Mouse (Mus musculus): ENCODE measurements around the gene Jak1. TPM values are rescaled to one million over a fixed set of nuclear protein-coding genes. Genes with fewer than 3 reads are reported as not detected.
A peak's percentile ranks its signal among the peaks of the same experiment; 100 is the strongest.

Gene Jak1
- polyA plus RNA-seq, 1 experiment, result 127 TPM

DNA sequence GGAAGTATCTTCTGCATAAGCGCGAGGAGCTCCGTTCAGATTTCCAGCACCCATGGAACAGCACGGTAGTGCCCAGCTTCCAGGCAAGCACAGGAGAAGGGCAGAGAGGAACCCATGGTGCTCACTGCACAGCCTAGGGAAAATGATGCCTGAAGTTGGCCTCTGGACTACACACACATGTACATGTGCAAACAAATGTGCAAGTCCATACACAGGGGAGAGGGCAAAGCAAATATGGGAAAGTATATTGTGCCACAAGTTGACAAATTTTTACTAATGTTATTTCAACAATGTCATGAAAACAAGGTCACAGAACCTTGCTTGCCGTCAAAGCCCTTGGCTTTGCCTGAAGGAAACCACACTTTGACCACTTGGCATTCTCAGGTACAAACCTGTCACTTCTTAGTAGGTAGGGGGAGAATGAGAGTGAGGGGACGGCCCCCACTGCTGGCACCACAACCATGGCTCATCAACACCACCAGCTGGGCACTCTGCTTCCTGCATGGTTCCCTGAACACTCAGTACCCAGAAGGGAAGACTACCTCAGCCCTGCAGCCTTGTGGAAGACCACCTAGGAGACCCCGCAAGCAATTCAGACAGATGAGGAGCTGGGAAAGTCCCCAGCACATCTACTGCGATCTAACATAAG is 65.5 kb downstream of the Jak1 start:
- Histone ChIP-seq H3K4me1 (ENCODE audit: control insufficient read depth, insufficient read depth, low read length) (peaks cover 32% of the 10 kb centered on the region), H3K4me3 (ENCODE audit: insufficient read depth, low read length) (no peak overlapping the region), H3K27ac (ENCODE audit: insufficient read depth, low read depth, low read length) (no peak overlapping the region)
- TF ChIP-seq POLR2A (IDR thresholded peaks at IDR 0.05; ENCODE audit: borderline replicate concordance, low read depth, low read length) (no peak), CTCF (IDR thresholded peaks at IDR 0.05; ENCODE audit: low read depth, low read length) (no peak)

- TF ChIP-seq CTCF (IDR thresholded peaks at IDR 0.05; ENCODE audit: low read depth, low read length), result no peak
- no peak for TF ChIP-seq POLR2A (IDR thresholded peaks at IDR 0.05; ENCODE audit: borderline replicate concordance, low read depth, low read length)
- peaks cover 32% of the 10 kb centered on the region for H3K4me1 ChIP-seq (ENCODE audit: control insufficient read depth, insufficient read depth, low read length)
- no peak overlapping the region for H3K27ac ChIP-seq (ENCODE audit: insufficient read depth, low read depth, low read length)
- H3K4me3 ChIP-seq (ENCODE audit: insufficient read depth, low read length), result no peak overlapping the region
Observed at GRCm38 (mm10) chr4:101198333-101198732, 66.7 kb downstream of the Jak1 start.

- Histone ChIP-seq H3K4me3 (ENCODE audit: insufficient read depth, low read length) (no peak overlapping the region), H3K4me1 (ENCODE audit: control insufficient read depth, insufficient read depth, low read length) (peaks cover 28% of the 10 kb centered on the region), H3K27ac (ENCODE audit: insufficient read depth, low read depth, low read length) (no peak overlapping the region)
- TF ChIP-seq CTCF (IDR thresholded peaks at IDR 0.05; ENCODE audit: low read depth, low read length) (no peak), POLR2A (IDR thresholded peaks at IDR 0.05; ENCODE audit: borderline replicate concordance, low read depth, low read length) (no peak)
Observed at GRCm38 (mm10) chr4:101197421-101198170, 67.5 kb downstream of the Jak1 start.

GRCm38 (mm10) chr4:101196407-101196806 is 68.7 kb downstream of the Jak1 start:
- no peak overlapping the region for H3K4me3 ChIP-seq (ENCODE audit: insufficient read depth, low read length)
- no peak for TF ChIP-seq CTCF (IDR thresholded peaks at IDR 0.05; ENCODE audit: low read depth, low read length)
- TF ChIP-seq POLR2A (IDR thresholded peaks at IDR 0.05; ENCODE audit: borderline replicate concordance, low read depth, low read length), result no peak
- peaks cover 30% of the 10 kb centered on the region for H3K4me1 ChIP-seq (ENCODE audit: control insufficient read depth, insufficient read depth, low read length)
- no peak overlapping the region for H3K27ac ChIP-seq (ENCODE audit: insufficient read depth, low read depth, low read length)

DNA sequence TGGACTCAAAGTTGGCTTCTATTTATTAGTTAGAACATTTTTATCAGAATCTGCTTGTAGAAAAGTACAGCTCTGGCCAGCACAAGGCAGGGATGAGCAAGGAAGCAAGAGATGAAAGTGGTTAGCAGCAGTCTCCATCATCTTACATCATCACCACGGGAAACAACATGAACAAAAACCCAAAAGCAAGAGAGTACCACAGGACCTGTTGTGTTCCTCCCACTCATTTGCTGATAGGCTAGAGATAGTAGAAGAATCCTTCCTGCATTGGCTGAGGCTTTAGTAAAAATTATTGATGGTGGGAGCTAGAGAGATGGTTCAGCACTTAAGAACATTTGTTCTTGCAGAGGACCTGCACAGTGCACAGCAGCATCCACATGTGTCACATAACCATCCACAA is 70.9 kb downstream of the Jak1 start:
- TF ChIP-seq CTCF (IDR thresholded peaks at IDR 0.05; ENCODE audit: low read depth, low read length) (no peak), POLR2A (IDR thresholded peaks at IDR 0.05; ENCODE audit: borderline replicate concordance, low read depth, low read length) (no peak)
- Histone ChIP-seq H3K4me3 (ENCODE audit: insufficient read depth, low read length) (no peak overlapping the region), H3K4me1 (ENCODE audit: control insufficient read depth, insufficient read depth, low read length) (peaks cover 27% of the 10 kb centered on the region), H3K27ac (ENCODE audit: insufficient read depth, low read depth, low read length) (no peak overlapping the region)

- peaks cover 14% of the 10 kb centered on the region for H3K4me1 ChIP-seq (ENCODE audit: control insufficient read depth, insufficient read depth, low read length)
- TF ChIP-seq POLR2A (IDR thresholded peaks at IDR 0.05; ENCODE audit: borderline replicate concordance, low read depth, low read length) (no peak), CTCF (IDR thresholded peaks at IDR 0.05; ENCODE audit: low read depth, low read length) (no peak)
- H3K4me3 ChIP-seq (ENCODE audit: insufficient read depth, low read length), result no peak overlapping the region
- no peak overlapping the region for H3K27ac ChIP-seq (ENCODE audit: insufficient read depth, low read depth, low read length)
Observed at GRCm38 (mm10) chr4:101192241-101192976, 72.7 kb downstream of the Jak1 start.

DNA sequence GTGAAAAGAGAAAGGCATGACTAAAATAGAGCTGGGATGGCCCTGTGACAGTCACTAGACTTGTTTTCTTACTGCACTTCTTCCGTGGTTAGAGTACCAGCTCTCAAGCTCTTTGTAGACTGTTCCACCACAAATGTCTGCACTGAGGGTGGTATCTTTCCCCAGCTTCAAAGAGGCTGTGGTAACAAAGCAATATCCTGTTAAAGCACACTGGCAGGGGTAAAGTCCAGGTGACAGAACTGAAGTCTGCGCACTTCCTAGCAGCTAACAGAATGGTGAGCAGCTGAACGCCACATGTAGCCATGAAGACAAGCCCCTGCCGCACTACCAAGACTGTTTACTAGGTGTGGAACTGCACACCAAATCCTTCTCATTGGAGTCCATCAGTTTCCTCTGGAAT is 77.7 kb downstream of the Jak1 start:
- H3K4me3 ChIP-seq (ENCODE audit: insufficient read depth, low read length), result no peak overlapping the region
- TF ChIP-seq CTCF (IDR thresholded peaks at IDR 0.05; ENCODE audit: low read depth, low read length), result no peak
- TF ChIP-seq POLR2A (IDR thresholded peaks at IDR 0.05; ENCODE audit: borderline replicate concordance, low read depth, low read length), result no peak
- H3K27ac ChIP-seq (ENCODE audit: insufficient read depth, low read depth, low read length), result no peak overlapping the region
- peaks cover 36% of the 10 kb centered on the region for H3K4me1 ChIP-seq (ENCODE audit: control insufficient read depth, insufficient read depth, low read length)

- H3K4me1 ChIP-seq (ENCODE audit: control insufficient read depth, insufficient read depth, low read length), result peaks cover 38% of the 10 kb centered on the region
- H3K4me3 ChIP-seq (ENCODE audit: insufficient read depth, low read length), result no peak overlapping the region
- TF ChIP-seq POLR2A (IDR thresholded peaks at IDR 0.05; ENCODE audit: borderline replicate concordance, low read depth, low read length) (no peak), CTCF (IDR thresholded peaks at IDR 0.05; ENCODE audit: low read depth, low read length) (no peak)
- H3K27ac ChIP-seq (ENCODE audit: insufficient read depth, low read depth, low read length), result no peak overlapping the region
Observed at GRCm38 (mm10) chr4:101186591-101186990, 78.5 kb downstream of the Jak1 start.

DNA sequence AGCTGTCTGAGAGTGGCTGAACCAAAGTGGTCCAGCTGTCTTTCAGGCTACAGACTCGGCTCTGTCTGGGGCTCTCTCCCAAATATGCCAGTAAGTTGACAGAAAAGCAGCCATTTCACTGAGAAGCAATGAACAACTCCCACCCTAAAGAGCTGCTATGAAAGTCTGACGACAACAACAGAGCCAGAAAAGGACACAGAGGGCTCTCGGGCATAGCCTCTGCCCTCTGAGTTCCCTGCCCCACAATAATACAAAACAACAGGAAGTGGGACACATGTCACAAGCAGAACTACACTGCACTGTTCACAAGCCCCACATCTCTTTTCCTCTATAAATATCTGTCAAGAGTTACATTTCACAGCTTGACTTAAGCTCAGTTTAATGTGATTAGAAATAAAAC is 79.9 kb downstream of the Jak1 start:
- Histone ChIP-seq H3K27ac (ENCODE audit: insufficient read depth, low read depth, low read length) (peak overlapping the region; percentile 79), H3K4me1 (ENCODE audit: control insufficient read depth, insufficient read depth, low read length) (peaks cover 38% of the 10 kb centered on the region), H3K4me3 (ENCODE audit: insufficient read depth, low read length) (no peak overlapping the region)
- no peak for TF ChIP-seq CTCF (IDR thresholded peaks at IDR 0.05; ENCODE audit: low read depth, low read length)

DNA sequence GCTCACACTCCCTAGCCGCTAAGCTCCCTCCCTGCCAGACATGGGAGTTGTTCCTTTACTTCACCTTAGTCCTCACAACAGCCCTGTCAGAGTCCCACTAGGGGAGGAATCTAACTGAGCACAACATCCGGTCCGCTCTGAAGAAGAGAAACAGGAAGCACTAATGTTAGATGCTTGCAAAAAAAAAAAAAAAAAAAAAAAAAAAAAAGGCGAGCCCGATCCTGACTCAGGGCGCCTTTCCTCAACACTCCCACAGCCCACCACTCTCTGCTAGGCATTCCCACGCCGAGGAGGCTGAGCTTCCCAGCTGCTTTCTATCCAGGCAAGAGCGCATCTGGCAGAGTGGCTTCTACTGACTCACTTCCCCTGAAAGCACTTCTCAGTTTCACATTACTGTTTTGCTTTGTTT is 82.5 kb downstream of the Jak1 start:
- Histone ChIP-seq H3K4me3 (ENCODE audit: insufficient read depth, low read length) (peak overlapping the region; percentile 52), H3K4me1 (ENCODE audit: control insufficient read depth, insufficient read depth, low read length) (peaks cover 38% of the 10 kb centered on the region), H3K27ac (ENCODE audit: insufficient read depth, low read depth, low read length) (peak overlapping the region; percentile 93)
- TF ChIP-seq CTCF (IDR thresholded peaks at IDR 0.05; ENCODE audit: low read depth, low read length) (no peak), POLR2A (IDR thresholded peaks at IDR 0.05; ENCODE audit: borderline replicate concordance, low read depth, low read length) (no peak)

Data from bone marrow macrophage, adult 2 months (primary cell).